Mouse (Mus musculus) cortical plate, adult 2 months (tissue): ENCODE measurements at regions not wholly inside any gene's neighbourhood (a gene's known extent, or its start where the extent isn't known, plus 50 kb on each side); places are given as distances from the start of the nearest gene placed in this dataset.

Source experiments
- CTCF ChIP-seq: fragments of 200-500 bp; IDR thresholded peaks from 2 replicates; pipeline ENCODE4 v1.5.1; 2011; ENCODE audit warnings: mild to moderate bottlenecking, control low read depth, low read length; ENCODE audit not compliant: insufficient read depth; ENCODE audit errors: extremely low read depth
- POLR2A ChIP-seq: fragments of 200-500 bp; IDR thresholded peaks from 2 replicates; pipeline ENCODE4 v1.6.1; 2011; ENCODE audit warnings: mild to moderate bottlenecking, low read length, control low read depth; ENCODE audit not compliant: insufficient read depth; ENCODE audit errors: extremely low read depth

GRCm38 (mm10) chr16:77684521-77684920 is 82.6 kb upstream of the Gm11146 start:
- TF ChIP-seq POLR2A (no peak), CTCF (no peak)
